Mouse (Mus musculus): ENCODE measurements around the gene Dtx1. TPM values are rescaled to one million over a fixed set of nuclear protein-coding genes. Genes with fewer than 3 reads are reported as not detected.

Dtx1 gene
- total RNA-seq, 2 experiments from 2014 or later: 0.99 to 2.7 TPM

DNA sequence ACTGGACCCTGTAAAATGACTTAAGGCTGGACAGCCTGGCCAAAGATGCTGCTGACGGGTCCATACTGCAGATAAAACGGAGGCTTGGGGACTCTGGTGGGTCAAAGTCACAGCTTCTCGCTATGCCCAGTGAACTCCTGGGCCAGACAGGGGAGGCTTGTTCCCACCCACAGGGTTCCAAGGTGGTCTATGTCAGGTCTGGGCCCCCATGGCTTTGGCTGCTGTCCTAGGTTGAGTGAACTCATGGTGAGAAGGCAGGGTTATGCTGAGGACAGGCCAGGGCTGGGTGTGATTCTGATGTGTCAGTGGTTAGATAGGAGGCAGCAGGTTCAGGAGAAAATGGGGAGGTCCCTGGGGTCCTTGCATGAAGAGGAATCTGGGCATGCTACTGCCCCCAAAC lies 8.1 kb downstream of the Dtx1 start:
- no peak for DNase-seq

- no peak for DNase-seq
Observed at GRCm38 (mm10) chr5:120702969-120703368, 8.8 kb downstream of the Dtx1 start.

- DNase-seq: no peak
Observed at GRCm38 (mm10) chr5:120702421-120702820, 9.3 kb downstream of the Dtx1 start.

GRCm38 (mm10) chr5:120700996-120701790 lies 10.5 kb downstream of the Dtx1 start:
- DNase-seq: no peak

GRCm38 (mm10) chr5:120698801-120699391 lies 12.8 kb downstream of the Dtx1 start:
- peak; percentile 29 to 46 for DNase-seq

DNA sequence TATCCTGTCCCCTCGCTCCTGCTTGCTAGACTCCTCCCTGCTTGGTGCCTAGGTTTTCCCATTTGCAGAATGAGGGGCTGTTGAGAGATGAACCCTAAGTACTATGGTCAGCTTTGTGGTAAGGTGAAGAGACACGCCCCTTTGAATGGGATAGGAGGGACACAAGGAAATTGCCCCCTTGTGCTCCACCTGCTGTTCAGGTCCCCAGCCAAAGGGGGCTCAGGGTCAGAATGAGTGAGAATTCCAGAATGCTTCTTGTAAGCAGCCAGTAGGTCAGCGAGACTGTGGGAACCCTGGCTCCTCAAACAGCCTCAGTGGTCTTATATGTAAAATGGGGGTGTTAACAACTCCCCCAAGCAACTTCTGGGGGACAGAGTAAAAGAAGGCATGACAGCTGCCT lies 13.5 kb downstream of the Dtx1 start:
- DNase-seq: no peak

GRCm38 (mm10) chr5:120696865-120697264 lies 14.9 kb downstream of the Dtx1 start:
- DNase-seq: no peak

- no peak for DNase-seq
Observed at GRCm38 (mm10) chr5:120696057-120696743, 15.5 kb downstream of the Dtx1 start.

- DNase-seq: no peak
Observed at GRCm38 (mm10) chr5:120694695-120695074, 17.0 kb downstream of the Dtx1 start.

DNA sequence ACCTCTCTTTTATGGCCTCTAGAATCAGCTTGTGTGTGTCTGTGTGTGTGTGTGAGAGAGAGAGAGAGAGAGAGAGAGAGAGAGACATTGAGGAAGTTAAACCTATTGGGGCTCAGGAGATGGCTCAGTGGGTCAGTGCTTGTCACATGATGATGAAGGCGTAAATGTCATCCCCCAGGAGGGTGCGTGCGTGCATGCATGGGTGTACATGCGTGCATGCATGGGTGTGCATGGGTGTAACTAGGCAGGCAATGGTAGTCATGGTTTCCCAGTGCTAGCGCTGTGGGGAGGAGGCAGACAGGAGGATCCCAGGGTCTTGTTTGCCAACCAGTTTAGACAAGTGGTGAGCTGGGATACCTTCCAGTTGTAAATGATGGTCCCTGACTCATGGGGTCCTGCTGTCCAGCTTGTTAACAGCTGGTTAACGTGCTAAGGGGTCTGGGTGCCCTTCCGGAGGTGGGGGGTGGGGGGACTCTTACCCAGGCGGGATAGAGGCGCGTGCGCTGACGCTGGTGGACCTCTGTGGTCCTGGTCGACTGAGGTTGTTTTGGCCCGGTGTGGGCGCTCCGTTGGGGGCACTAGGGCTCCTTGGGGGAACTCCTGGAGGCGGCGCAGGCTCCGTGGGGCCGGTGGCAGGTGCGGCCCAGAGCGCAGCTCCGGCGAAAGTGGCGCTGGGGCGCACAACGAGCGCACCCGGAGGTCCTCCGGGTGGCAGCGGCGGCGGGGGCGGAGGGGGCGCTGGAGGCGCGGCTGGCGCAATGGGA lies 17.6 kb downstream of the Dtx1 start:
- no peak for DNase-seq

DNA sequence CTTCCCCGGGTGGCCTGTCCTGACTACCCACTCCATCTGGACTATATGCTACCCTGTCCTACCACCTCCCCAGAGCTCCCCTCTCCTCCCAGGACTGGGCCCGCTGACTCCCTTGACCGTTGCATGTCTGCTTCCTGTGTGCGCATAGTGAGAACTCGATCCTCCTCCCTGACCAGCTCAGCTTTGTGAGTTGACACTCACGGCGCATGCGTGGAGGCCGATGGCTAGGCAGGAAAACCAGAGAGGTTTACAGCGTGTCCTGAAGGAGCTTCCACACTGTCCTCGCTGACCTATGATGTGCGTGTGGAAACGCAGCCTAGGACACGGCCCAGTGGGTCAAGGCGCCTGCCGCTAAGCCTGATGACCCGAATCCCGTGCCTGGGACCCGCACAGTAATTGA lies 19.7 kb downstream of the Dtx1 start:
- DNase-seq: no peak

DNA sequence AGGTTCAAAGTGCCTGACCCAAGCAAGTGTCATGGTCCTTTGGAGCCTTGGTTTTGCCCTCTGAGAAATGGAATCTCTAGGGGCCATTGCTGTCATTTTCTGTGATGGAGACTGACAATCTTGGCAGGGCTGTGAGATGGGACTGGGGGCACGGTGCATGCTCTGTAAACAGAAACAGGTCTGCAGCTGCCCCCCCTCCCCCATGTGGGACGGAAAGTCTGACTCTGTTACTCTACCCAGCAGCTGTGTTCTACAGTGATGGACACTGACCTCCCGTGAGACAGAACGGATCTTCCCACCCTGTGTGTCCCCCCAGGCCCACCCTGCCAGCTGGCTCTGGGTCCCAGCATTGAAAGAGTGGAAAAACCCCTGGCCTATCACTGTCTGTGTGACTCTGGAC lies 21.3 kb downstream of the Dtx1 start:
- no peak for DNase-seq

DNA sequence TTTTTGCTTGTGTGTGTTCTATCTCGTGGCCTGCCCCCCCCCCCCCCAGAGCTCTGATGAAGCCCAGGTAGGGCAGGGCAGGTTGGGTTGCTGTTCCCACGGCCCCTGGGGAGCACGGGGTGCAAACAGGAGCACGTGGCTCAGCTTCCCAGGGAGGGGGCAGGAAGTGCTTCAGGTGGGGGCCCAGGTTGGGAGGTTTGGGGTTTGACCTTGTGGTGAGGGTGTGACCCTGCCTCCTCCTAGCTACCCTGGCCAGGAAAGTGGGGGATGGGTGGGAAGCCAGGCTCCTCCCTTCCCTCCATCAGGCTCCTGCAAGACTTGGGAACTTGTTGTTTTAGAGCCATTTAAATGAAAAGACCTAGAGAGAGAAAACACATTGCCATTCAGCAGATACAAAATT lies 23.3 kb downstream of the Dtx1 start:
- peak in 1 of 2 experiments; percentile 28 for DNase-seq

DNA sequence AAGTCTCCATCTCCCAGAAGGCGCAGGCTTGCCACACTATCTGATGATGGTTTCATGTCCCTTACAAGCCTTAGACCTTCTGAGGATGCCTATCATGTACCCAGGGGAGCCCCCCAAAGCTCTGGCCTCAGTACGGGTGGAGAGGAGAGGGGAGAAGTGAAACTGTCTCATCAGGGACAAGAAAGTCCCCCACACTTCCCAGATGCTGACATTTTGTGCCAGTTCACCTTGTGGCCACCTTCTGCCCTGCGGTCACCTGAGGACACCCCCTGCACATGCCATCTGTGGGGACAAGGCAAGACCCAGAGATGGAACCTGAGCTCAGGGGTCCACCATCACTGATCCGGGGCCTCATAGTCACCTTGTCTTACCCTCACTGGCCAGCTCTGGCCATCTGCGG lies 23.8 kb downstream of the Dtx1 start:
- no peak for DNase-seq

- no peak for DNase-seq
Observed at GRCm38 (mm10) chr5:120687484-120687851, 24.3 kb downstream of the Dtx1 start.

DNA sequence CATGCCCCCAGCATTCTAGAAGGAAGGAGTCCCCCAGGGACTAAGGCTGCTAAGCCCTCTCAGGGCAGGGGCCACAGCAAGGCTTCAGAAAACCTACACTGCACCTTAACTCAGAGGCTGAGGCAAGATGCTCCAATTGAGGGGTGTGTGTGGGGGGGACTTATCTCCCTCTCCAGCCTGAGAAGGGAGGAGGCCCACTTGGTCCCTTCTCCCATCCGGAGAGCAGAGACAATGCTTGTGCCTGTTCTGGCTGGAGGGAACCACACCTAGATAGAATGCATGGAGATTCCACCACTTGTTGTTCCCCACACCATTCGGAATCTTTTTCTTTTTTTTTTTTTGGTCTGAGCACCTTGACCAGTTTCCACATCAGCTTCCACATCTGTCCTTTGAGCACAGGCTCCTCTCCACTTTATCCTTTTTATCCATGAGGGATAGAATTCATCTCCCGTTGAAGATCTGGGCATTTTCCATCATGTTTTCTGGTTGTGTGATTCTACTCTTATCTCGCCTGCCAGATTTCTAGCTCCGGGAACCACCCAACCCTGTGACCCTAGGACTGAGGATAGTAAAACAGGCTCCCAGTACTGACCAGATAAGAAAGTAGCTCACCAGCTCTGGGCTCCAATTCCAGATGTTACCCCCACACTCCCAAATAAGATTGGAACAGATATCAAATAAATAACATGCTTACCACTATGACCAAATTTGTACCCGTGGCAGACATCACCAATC lies 24.8 kb downstream of the Dtx1 start:
- no peak for DNase-seq

- no peak for DNase-seq
Observed at GRCm38 (mm10) chr5:120685678-120686077, 26.0 kb downstream of the Dtx1 start.

DNA sequence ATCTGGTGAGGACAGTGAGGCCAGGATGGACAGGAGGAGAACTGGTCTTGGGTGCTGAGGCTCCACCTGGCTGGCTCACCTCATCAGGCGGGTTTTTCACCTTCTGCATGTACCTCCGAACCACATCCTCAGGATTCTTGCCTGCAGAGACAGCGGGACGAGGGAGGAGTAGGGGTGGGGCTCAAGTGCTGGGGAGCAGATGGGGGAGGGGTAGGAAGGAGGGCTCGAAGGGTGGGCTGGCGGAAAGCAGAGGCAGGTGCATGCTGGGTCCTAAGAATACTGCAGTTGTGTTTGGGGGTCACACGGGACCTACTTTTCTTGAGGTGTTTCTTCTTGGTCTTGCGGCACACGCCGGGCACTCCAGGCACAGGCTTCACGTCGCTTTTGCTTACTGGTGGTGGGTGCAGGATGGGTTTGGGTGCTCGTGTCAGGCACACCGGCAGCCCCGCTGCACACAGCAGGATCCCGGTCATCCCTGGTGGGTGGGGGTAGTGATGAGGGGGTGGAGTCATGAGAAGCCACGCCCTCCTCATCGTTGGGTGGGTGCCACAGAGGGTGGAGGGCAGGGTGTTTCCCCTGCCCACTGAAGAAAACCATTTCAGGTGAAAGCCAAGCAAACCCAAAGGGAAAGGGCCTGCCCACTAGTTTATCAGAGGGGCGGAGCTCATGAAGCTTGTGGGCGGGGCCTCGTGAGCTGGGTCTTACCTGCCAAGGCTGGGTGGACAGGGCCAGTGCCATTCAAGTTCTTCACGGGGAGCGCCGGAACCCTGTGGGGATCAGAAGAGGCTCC lies 28.6 kb downstream of the Dtx1 start:
- no peak for DNase-seq

- DNase-seq: no peak
Observed at GRCm38 (mm10) chr5:120680918-120681317, 30.8 kb downstream of the Dtx1 start.

DNA sequence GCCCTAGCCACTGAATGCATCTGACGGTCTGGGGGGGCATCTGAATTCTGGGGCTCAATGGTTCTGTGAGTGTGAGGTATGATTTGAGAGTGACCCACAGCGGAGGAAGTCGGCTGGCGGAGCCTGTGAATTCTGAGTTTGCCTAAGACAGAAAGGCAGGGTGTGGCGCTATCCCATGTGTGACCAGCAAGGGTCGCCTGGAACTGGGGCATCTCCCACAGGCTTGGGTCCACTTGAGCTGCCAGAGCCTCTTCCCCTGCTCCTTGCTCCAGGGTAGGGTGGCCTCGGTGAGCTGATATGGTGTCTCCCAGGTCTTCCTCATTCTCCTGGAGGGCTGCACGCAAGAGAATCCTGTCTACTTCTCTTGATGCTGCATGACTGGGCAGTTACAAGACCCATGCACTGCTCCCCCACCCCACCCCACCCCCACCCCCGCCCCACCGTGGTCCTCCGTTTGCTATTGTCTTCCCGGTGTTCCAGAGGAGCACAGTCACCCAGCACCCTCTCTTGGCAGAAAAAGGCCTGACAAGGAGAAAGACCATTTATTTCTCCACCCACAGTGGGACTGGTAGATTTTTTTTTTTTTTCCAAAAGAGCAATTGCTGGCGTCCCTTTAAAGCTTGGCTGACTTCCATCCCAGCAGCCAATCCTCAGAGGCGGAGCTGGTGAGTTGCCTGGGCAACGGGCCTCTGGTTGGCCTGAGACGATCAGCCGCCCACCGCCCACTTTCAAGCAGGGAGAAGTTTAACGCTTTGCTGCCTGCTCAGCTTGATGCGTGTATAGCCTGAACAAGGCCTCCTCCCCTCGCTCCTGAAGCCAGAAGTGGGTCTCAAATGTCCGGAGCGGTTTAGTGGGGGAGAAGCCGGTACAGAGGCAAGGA lies 31.8 kb downstream of the Dtx1 start:
- peak; percentile 44 to 57 for DNase-seq
